Mouse (Mus musculus): Measurements from ENCODE around the gene Rab4b. TPM values are rescaled to one million over a fixed set of nuclear protein-coding genes. Genes with fewer than 3 reads are reported as not detected.

Gene Rab4b
- total RNA-seq, 2 experiments from 2014 or later = 10.1 to 10.4 TPM

- DNase-seq = peak; percentile 85
Observed at GRCm38 (mm10) chr7:27159882-27160281, 18.8 kb downstream of the Rab4b start.

DNA sequence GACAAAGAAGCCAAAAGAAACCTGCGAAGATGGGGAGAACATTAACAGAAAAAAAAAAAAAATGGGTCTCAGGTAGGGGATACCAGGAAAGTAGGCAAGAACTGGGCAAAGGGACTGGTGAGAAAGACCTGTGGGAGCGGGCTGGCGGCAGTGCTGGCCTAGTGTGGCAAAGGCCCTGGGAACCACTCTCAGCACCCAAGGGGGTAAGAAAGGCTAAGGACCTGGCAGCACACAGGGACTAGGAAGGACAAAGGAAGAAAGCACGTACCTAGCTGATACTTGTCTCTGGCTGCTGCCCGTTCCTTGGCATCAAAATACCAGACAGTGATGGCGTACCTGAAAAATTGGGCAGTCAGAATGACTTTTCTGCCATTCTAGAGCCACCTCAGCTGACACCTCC, 19.4 kb downstream of the Rab4b start:
- DNase-seq = no peak

DNA sequence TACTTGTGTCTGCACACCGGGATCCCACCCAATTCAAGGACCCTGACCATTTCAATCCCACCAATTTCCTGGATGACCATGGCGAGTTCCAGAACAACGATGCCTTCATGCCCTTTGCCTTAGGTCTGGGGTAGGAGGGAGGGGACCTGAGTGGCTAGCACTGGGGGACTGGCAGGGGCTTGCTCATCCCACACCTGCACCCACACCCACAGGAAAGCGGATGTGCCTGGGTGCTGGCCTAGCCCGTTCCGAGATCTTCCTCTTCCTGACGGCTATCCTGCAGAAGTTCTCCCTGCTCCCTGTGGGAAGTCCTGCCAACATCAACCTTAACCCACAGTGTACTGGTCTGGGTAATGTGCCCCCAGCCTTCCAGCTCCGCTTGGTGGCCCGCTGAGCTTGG, 20.5 kb downstream of the Rab4b start:
- no peak for DNase-seq

DNA sequence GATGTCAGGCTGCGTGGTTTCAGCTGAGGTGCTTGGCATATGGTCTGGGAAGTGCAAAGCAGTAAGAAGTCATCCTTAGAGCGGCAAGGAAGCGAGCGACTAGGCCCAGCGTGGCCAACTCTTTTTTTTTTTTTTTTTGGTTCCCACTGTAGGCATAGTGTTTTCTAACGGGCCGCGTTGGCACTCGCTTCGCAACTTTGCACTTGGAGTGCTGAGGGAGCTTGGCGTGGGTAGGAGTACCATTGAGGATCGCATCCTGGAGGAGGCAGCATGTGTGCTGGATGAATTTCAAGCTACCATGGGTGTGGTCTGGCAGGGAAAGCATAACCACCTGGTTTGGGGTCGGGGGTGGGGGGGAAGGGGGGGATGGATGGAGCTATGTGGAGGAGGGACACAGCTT, 22.7 kb downstream of the Rab4b start:
- DNase-seq = no peak

DNA sequence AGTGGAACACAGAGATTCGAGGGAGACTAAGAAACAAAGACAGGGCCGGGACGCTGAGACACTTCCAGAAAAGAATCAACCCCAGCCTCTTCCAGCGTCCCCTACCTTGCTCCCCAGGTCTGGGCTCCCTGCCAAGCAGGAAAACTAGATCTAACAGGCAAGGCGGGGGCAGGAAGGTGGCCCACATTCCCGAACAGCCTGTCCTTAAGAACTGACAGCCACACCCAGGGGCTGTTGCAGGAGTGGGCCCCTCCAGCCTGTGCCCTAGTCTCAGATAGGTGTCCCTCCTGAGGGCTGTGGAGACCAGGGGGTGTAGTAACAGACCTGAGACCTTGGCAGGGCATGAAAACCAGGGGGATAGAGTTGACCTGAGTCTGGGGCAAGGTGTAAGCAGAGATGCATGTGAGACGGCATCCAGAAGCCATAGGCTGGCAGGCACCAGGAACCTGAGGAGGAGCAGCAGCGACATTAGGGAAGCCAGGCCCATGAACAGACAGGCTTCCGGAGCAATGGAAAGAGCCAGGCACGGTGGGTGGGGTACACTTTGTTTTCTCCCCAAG, 25.4 kb downstream of the Rab4b start, which contains the start of gene Cyp2t4:
Gene Cyp2t4 (plus strand): TSS at position 510 of the 560 bp plus-strand sequence.
- peak; percentile 69 for DNase-seq

DNA sequence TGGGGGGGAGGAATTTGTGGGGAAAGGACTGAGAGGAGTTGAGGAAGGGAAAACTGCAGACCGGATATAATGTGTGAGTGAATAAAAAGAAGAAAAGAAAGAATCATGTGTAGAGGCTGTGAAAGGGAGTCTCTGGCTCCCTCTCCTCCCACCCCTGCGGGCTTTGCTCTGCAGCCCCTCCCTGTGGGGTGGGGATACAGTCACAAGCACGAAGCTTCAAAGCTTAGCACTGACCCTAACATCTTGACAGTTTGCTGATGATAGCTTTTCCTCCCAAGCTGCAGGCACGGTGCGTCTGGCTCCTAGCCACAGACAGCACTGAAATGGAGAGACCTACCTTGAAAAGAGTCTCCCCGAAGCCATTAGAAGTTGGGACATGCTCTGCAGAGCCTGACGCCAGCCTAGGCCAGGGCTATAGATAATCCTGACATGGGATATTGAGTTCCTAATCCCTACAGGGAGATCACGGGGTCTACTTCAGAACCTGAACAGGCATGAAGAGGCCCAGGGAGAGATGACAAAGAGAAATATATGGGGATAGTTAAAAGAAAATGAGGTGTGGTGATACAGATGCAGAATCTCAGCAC, 42.2 kb downstream of the Rab4b start:
- no peak for DNase-seq

DNA sequence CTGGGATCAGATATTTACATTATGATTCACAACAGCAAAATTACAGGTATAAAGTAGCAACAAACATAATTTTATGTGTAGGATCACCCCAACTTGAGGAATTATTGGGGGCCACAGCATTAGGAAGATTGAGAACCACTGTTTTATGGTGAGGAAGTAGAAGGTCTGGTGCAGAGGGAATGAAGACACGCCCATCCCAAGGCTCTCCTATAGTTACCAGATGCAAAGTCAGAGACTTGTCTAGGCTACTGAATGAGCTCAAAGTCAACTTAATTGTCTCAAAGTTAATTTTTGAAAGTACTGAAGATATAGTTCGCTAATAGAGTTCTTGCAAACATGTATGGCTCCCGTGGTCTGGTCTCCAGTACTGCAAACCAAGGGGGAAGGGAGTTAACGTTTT, 44.9 kb downstream of the Rab4b start:
- DNase-seq = no peak

GRCm38 (mm10) chr7:27133156-27133555, 45.5 kb downstream of the Rab4b start:
- DNase-seq = no peak

DNA sequence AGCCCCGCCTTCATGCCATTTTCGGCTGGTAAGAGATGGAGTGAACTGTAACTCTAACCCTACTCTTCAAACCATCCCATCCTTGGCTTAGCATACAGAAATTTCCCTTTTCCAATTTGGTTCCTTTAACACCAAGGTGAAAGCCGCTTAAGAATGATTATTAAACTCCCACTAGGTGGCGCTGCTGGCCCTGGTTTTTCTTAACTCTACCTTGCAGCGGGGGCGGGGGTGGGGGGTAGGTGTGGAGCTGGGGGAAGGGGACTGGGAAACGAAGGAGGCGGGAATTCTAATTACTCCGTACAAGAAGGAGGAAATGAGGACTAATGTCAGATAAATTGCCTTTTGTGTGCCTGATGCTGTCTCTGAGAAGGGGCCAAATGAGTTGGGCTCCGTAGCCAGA, 46.1 kb downstream of the Rab4b start:
- DNase-seq = no peak

GRCm38 (mm10) chr7:27131387-27131786, 47.3 kb downstream of the Rab4b start:
- no peak for DNase-seq

GRCm38 (mm10) chr7:27130521-27131370, 48.0 kb downstream of the Rab4b start:
- DNase-seq = no peak

DNA sequence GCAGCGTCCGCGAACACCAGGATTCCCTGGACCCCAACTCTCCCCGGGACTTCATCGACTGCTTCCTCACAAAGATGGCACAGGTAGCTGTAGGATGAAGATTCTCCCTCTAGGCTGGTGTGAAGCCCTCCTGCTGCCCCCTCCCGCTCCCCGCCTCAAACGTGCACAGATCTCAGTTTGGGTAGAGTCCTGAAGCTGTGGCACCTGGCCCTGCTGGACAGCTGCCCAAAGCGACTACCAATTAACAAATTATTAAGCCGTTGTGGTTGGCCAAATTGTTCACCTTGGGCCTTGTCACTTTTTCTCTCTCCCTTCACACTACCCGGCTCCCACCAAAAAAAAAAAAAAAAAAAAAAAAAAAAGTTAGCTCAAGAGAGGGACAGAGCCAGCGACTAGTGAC, 48.9 kb downstream of the Rab4b start:
- no peak for DNase-seq

DNA sequence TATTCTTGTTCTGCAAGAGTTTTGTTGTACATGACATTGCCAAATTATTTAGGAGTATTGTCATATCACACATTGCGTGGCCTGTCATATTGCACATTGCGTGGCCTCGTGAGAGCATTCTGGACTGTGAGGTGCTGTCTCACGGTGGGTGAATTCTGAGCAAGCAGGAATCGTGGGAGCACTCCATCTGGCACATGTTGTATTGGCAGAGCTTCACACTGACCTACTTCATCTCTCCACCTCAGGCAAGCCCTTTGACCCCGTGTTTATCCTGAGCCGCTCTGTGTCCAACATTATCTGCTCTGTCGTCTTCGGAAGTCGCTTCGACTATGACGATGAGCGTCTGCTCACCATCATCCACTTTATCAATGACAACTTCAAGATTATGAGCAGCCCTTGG, 49.8 kb downstream of the Rab4b start:
- no peak for DNase-seq

GRCm38 (mm10) chr7:27128162-27128561, 50.5 kb downstream of the Rab4b start:
- DNase-seq = no peak

DNA sequence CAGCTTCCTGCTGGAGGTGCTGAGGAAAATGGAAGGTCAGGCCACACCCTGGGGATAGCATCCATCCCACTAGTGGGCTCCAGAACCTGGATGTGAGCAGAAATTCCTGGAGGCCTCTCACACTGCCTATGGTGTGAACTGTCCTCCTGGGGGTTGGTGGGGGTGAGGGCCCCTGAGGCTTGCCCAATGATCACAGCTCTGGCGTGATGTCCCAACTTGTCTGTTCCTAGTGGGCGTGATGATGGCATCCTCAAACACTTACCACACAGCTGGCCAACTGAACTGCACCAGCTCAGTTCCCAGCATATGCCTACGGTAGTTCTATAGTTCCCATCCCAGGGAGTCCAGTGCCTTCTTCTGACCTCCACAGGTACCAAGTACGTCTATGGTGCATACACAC, 53.7 kb downstream of the Rab4b start:
- no peak for DNase-seq

DNA sequence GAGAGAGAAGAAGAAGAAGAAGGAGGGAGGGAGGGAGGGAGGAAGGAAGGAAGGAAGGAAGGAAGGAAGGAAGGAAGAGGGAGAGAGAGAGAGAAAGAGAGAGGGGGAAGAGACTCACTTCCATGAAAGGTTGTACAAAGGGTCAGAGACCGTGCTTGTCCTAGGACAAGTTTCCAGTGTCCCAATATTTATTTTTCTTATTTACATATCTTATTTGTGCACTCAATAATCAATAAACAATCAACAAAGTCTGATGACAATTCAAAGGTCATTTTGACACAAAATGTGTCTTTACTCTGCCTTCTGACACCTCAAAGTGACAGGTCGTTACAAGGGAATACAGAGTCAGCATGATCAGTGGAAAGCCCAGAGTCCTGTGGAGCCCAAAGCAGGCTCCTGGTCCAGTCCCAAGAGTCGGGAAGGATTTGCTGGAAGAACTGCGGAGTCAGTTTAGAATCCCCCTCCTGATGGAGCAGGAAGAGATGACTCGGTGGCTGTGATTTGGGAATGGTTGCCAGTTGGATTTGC, 54.3 kb downstream of the Rab4b start:
- no peak for DNase-seq

GRCm38 (mm10) chr7:27119676-27120075, 59.0 kb downstream of the Rab4b start, which contains the start of gene Cyp2f2:
Gene Cyp2f2, plus strand, starts transcription at chr7:27119909.
- DNase-seq = no peak

Small RNA genes lying within 50 kb of the gene (microRNA-seq; reads per million reads assigned to microRNA genes)
- 0 to 0.53 reads per million in 2 experiments for gene Mir1191 (ENCODE audit: borderline replicate concordance in 2 of 2)
- gene Mir3101 (ENCODE audit: borderline replicate concordance in 2 of 2) = 0 to 0.26 reads per million in 2 experiments

Other genes with a start within 250 kb of the Rab4b start
- not detected for gene Cyp2a22, start 239.5 kb downstream of the Rab4b start, total RNA-seq (2021)
- not detected for gene Cyp2a12, start 149.8 kb downstream of the Rab4b start, total RNA-seq (2021)
- gene Cyp2f2, start 59.0 kb downstream of the Rab4b start, total RNA-seq (2021) = 1 to 10 TPM in 1 of 2 experiments, not detected in 1; 3.4 TPM
- gene Cyp2t4, start 25.2 kb downstream of the Rab4b start, total RNA-seq (2021) = not detected
- gene Egln2, start 12.1 kb downstream of the Rab4b start, total RNA-seq (2021) = 100 to 1,000 TPM in 1 of 2 experiments, 10 to 100 TPM in 1; 92.9 to 103 TPM
- gene Gm21983, start 2.2 kb upstream of the Rab4b start, total RNA-seq (2021) = not detected
- gene Mia, start 2.3 kb upstream of the Rab4b start, total RNA-seq (2021) = not detected
- gene BC024978, start 16.9 kb upstream of the Rab4b start, total RNA-seq (2021) = 10 to 100 TPM; 12.1 to 13.0 TPM
- 10 to 100 TPM; 31.4 to 31.8 TPM for gene Snrpa, start 17.4 kb upstream of the Rab4b start, total RNA-seq (2021)
- 1 to 10 TPM; 2.3 to 3.6 TPM for gene Itpkc, start 49.8 kb upstream of the Rab4b start, total RNA-seq (2021)
- gene Coq8b, start 54.1 kb upstream of the Rab4b start, total RNA-seq (2021) = 1 to 10 TPM; 3.0 to 4.9 TPM
- 1 to 10 TPM; 3.6 to 5.4 TPM for gene Numbl, start 79.5 kb upstream of the Rab4b start, total RNA-seq (2021)
- 10 to 100 TPM; 69.4 to 77.8 TPM for gene Ltbp4, start 158.8 kb upstream of the Rab4b start, total RNA-seq (2021)
- 1 to 10 TPM in 1 of 2 experiments, under 1 TPM in 1; 1.00 to 3.1 TPM for gene Shkbp1, start 177.1 kb upstream of the Rab4b start, total RNA-seq (2021)
- not detected for gene Gm20479, start 178.5 kb upstream of the Rab4b start, total RNA-seq (2021)

Measured in gastrocnemius, postnatal 25 days (tissue).